Mouse (Mus musculus) regulatory T cell (primary cell): ENCODE measurements around the gene Gm20696.

Experiments used
- in situ Hi-C: fragments of 300-600 bp; cut with MboI, MseI; formaldehyde crosslinking; loops from one replicate; pipeline ENCODE4 v1.15.1; 2025; ENCODE audit warnings: high pct_unique_total_duplicates

The Gm20696 gene

DNA sequence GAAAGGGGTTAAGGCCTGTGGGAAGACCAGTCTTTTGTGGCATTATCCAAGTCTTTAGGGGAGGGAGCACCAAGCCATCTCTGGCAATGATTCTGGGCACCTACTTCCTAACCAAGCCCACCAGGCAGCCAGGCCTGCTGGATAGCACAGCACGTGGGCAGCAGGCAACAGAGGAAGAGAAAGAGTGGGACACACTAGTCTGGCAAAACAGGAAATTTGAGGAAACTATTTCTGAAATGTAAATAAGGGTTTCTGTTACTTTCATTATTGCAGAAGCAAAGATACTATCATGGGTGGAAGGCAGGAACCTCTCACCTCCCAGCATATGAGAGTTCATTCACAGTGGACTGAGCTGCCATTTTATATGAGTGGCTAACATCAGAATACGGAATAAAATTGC is 265.4 kb downstream of the Gm20696 start:
- in situ Hi-C loops, result no loop called here

DNA sequence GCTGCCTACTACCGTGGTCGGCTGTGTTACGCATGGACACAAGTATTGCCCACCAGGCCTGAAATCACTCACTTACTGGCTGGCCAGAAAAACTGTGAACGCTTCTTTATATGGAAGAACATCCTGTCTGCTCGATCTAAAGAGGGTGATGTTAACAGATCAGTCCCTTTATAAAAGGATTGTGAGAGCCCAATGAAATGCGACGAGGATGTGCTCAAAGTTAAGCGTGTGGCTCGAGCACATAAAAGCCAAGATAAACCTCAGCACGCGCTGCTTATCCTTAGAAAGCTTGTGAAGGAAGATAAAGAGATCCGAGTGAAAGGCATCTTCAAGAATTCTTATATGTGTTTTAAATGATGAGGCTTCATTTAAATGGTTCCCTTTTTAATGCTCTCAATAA is 270.9 kb downstream of the Gm20696 start:
- in situ Hi-C loops, result loop anchor here (5.0 kb wide), 1 partner anchor 37 kb away; no protein-coding TSS in a partner anchor

DNA sequence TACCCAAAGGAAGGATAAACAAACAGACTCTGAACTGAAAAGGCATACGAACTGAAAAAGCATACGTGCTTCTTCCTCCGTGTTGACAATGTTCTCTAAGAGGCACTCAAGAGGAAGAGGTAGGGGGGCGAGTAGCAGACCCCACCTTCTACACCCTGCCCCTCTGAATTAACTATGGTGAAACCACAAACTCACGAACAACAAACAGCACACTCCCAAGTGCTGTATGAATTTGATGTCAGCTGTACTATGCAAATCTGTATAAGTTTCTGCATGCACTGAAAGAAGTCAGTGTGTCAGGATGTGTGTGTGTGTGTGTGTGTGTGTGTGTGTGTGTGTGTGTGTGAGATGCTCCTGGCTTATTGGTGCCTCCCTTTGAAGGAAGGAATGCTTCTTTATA is 271.8 kb downstream of the Gm20696 start:
- in situ Hi-C loops, result loop anchor here (5.0 kb wide), 1 partner anchor 38 kb away; no protein-coding TSS in a partner anchor

DNA sequence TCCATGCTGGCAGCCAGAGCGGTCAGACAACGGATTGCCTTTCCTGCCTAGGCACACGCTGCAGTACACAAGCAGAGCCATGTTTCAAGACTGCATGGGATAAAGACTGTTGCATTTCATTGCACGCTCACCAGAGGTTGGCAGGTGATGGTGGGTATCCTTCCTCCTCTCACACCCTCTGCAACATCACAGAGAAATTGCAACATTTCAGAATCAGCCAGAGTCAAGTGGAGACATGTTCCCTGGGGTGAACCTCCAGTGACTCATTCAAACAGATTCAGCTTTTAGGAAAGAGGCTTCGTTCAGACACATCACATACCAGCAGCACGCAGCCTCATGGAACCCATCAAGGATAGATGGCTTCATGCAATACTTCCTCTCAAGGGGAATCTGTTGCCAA is 274.1 kb downstream of the Gm20696 start:
- in situ Hi-C loops, result no loop called here

DNA sequence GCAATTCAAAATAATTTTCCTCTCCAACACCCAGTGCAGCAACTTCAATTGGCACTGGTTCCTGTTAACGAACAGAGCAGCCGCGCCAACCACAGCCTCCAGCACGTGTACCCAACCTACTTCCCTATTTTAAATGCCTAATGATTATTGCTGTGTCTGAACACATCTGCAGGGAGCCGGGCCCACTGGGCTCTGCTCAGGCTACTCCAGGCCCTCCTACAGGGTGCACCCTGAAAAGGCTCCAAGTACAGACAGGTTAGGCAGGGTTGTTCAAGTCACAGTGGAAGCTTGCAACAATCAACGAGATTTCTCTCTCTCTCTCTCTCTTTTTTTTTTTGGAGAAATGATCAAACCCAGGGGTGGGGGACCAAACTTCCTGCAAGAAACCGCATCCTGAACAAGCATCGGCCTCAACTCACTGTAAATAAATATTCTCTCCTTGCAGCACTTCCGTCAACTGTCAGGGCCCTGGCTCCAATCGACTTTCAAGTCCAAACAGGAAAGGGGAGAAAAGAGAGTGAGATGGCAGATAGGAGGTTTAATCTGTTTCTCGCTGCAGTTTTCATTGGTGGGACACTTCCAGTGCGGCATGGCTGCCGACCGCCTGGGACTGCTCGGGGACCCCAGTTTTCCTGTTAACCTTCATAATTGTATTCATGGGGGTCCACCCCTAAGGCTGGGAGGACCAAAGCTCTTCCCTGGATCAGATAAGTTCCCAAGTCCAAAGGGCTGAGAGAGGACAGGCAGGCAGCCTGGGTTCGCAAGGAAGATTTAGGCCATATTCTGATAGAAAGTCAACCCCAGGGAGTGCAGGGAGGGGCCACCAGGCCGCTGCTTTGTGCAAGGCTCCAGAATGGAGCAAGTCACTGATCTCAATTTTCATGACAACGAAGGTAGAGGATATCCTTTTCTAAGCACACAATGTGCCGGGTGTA is 277.6 kb downstream of the Gm20696 start:
- in situ Hi-C loops, result loop anchor here (5.0 kb wide), 1 partner anchor 52 kb away; no protein-coding TSS in a partner anchor

DNA sequence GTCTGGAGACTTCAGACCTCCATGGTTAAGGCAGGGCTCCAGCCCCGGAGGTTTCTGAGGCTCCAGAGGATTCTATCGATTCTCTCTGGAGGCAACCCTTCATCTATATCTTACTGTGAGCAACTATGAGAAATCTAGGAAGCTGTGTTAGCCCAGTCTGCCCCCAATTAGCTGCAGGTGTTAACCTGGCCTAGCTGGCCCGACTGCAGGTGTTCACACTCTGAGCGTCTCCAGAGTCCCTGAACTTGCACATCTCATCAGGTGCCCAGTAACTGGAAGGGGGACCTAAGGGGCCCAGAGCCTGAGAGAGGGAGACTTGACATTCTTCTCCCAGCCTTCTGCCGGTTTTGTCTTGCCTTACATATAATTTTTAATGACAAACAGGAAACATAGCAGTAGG is 278.6 kb downstream of the Gm20696 start:
- in situ Hi-C loops, result loop anchor here (5.0 kb wide), 1 partner anchor 51 kb away; no protein-coding TSS in a partner anchor

DNA sequence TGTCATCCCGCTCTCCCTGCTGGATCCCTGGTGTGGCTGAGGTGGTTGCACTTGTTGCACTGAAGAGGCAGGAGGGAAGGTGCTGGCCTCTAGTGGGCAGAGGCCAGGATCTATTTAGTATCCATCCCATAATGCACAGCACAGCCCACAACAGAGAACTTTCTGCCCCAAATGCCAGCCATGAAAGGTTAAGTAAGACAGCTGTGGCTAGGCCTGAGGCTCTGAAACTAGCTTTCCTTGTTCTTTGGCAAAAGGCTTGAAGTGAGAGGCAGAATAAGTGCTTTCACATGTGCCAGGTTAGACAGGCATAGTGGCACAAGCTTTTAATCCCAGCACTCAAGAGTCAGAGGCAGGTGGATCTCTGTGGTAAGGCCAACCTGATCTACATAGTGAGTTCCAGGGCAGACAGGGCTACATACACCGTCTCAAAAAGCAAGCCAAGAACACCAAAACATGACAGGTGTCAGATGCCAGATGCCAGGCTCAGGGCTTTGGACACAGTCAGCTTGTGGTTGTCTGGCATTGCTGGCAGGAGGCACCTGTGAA is 281.5 kb downstream of the Gm20696 start:
- in situ Hi-C loops, result loop anchor here (5.0 kb wide), 1 partner anchor 48 kb away; no protein-coding TSS in a partner anchor

DNA sequence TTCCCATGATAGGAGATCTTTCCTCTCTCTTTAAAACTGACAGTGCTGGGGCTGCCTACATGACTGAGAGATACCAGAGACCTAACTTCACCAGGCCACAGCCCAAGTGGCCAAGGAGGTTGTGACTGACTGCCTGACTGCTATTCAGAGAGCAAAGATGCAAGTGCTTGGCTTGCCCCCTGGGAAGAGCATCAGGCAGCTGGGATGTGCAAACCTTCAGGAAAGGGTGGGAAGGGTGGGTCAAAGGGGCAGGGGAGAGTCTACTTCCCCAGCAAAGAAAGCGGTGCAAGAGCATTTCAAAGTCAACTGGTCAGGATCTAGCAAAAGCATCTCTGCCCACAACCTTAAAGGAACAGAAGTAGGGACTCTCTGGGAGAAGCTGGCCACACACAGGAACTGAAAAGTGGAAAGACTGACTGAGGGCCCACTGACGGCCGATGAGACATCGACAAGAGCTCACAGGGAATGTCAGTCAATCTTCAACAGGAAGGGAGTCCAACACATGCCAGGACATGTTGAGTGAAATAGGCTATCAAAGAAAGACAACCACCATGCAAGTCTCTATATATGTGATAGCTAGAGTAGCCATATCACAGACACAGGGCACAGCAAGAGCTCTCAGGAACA is 282.6 kb downstream of the Gm20696 start:
- in situ Hi-C loops, result loop anchor here (5.0 kb wide), 1 partner anchor 107 kb away; no protein-coding TSS in a partner anchor

DNA sequence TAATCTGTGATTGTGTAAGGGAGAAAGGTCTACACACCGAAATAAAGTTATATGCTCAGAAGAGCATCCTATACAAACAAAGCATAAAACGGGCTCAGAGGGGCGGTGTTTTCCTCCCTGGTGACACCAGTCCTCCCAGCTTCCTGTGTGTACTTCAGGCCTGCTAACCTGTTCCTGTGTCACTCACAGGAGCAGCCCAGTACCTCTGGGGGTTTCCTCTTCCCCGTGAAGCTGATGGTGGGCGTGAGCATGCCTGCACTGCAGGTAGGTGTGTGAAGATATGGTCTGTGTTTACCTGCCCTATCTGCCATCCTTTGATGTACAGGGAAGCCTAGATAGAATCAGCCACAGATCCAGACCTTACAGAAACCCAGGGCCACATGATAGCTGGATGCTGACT is 286.5 kb downstream of the Gm20696 start:
- in situ Hi-C loops, result loop anchor here (5.0 kb wide), 1 partner anchor 103 kb away; no protein-coding TSS in a partner anchor

DNA sequence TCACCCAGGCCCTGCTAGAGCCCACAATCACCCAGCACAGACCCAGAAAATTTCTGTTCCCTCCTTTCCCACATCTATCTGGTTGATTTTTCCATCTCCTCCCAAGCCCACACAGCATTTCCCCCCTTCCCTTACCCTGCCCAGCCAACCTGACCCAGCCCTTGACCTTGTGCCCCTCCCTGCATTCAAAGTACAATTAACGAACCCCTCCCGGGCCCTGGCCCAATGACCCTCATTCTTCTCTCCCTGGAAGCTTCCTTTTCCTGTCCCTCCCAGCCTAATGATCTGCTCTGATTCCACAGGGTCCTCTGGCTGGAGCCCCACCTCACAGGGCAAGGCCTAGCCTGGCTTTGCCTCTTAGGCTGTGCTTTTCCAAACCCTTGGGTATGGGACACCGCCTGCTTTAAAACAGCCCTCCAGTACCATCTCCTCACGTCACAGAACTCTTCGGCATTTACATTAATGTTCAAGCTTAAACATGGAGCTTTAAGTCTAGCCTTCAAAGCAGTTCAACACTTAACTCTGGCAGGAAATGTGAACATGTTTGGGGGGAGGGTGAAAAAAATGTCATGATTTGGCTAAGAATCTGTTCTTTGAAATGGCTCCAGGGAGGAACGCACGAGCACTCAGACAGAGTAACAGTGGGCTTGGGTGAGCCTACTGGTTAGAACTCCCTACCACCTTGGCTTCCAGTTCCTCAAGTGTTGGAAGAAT is 287.4 kb downstream of the Gm20696 start:
- in situ Hi-C loops, result loop anchor here (5.0 kb wide), 1 partner anchor 122 kb away; no protein-coding TSS in a partner anchor

DNA sequence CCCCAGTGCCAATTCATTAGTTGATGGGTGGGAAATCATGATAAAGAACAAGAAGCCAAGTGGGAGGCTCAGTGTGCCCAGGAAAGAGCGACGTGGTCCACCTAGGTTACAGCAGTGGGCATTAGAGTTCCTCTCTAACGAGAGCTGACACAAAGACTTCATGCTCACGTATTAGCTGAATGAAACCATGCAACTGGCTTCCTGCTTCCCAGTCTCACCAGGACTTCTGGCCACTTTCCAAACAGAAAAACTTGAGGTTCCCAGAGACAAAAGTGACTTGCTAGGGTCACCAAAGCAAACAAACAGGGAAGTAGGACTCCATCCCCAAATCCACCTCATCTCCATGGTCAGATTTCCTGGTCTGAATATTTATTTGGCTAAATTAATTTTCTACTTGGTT is 288.9 kb downstream of the Gm20696 start:
- in situ Hi-C loops, result loop anchor here (5.0 kb wide), 1 partner anchor 120 kb away; no protein-coding TSS in a partner anchor

DNA sequence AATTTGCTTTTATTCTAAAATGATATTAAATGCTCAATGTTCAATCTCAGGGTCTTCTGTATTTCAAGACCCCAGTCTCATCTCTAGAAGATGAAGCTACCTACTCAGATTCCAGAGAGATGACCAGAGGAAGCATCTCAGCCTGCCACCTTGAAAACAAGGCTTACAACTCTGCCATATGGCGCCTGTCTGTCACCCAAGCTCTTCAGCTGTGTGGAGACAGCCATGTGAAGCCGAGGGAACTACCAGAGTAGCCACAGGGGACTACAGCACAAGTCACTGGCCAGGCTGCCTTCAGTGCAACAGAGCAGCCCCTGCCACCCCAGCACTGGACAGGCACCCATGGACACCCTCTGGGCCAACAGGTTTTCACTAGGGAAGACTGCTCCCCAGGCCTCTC is 289.5 kb downstream of the Gm20696 start:
- in situ Hi-C loops, result loop anchor here (5.0 kb wide), 1 partner anchor 120 kb away; no protein-coding TSS in a partner anchor

DNA sequence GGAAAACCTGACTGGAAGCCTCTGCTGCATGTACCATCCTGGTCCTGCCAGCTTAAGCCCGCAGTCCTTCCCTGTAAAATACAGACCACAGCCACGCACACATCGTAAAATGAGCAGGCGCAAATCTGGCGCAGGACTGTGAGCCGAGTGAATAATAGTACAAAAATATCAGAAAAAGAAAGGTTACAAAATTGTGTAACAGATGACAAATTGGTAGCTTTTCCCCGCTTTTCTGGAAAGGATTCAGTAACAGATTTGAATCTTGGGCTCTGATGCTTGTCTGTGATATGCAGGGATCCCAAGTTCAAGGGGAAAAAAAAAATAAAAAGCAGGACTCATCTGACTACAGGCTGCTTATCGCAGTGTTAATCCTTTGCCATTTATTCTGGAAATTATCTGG is 289.9 kb downstream of the Gm20696 start:
- in situ Hi-C loops, result loop anchor here (5.0 kb wide), 1 partner anchor 119 kb away; no protein-coding TSS in a partner anchor

DNA sequence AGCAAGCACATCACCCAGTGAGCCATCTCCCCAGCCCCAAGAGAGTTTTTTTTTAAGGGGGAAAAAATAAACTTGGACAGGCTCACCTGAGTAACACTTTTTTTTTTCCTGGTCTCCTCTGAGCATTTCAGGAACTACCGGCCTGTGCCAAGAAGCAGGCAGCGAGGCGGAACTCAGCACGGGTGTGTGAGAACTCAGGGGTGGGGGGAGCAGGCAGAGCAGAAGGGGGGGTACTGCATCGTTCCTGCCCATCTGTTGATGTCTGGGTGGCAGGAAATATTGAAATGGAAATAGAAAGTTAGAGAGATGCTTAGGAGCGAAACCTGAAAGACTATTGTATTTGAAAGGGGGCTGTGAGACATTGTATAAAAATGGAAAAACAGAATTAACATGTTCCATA is 290.7 kb downstream of the Gm20696 start:
- in situ Hi-C loops, result loop anchor here (5.0 kb wide), 1 partner anchor 119 kb away; no protein-coding TSS in a partner anchor

DNA sequence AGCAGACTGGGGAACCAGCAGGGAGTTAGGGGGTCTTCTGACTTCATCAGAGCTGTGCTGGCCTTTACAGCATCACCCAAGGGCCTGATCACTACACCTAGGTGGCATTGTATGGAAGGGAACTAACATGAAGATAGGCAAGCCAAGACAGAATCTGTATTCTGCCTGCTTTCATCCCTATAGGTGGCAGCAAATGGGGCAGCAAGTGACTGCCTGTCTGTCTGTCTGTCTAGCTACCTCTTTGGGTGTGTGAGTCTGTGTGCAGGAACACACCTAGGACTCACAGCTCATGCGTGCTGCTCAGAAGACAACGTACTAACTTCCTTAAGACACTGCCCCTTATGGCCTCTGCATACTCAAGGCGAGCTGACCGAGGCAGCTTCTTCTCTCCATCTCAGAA is 291.2 kb downstream of the Gm20696 start:
- in situ Hi-C loops, result loop anchor here (5.0 kb wide), 1 partner anchor 118 kb away; no protein-coding TSS in a partner anchor

DNA sequence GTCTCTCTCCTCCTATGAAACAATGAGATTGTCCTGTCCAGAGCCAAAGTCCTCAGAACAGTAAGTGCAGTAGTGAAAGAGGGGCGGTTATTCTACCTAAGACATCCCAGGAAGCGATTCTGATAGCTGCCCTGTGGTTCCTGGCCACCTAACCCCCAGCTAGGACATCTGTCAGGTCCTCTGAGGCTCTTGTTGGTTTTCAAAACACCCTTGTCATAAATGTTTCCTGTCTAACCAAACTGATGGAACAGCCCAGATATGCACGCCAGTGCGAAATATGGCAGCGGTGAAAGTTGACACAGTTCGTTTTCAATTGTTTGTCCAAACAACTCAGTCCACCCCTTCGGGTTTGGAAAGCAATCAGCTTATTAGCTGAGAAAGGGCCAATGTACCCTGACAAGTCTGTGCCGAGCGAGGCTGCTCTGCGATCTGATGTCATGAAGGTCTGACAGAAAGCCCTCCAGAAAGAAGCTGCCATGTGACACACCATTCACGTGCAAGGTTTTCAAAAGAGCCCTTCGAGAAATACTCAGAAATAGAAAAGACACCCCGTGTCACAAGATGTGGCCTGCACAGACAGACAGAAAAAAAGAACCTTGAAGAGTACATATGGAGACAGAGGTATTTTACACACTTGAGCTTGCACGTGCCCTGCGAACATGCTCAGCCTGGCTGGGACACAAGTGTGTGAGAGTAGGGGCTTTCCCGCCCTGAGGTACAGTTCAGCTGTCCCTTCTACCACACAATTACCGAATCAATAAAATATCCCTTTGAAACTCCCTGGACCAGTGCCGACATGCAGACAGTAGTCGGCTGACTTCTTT is 291.9 kb downstream of the Gm20696 start:
- in situ Hi-C loops, result loop anchor here (5.0 kb wide), 1 partner anchor 117 kb away; no protein-coding TSS in a partner anchor

DNA sequence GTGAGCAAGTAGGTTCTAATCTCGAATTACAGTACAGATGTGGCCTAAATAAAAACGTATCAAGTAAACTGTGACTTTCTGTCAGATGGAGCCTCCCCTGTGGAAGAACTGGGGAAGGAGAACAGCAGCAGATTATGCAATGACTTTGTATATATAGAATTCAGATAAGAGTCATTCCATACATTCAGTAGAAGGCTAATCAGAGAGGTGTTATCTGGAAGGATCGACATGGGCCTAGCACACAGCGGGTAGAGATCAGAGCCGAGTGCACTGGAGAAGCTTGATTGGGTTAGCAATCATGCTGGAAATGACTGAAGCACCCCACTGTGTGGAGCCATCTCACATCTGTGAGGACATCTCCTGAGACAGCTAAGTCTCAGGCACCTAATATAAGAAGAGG is 294.2 kb downstream of the Gm20696 start:
- in situ Hi-C loops, result no loop called here

DNA sequence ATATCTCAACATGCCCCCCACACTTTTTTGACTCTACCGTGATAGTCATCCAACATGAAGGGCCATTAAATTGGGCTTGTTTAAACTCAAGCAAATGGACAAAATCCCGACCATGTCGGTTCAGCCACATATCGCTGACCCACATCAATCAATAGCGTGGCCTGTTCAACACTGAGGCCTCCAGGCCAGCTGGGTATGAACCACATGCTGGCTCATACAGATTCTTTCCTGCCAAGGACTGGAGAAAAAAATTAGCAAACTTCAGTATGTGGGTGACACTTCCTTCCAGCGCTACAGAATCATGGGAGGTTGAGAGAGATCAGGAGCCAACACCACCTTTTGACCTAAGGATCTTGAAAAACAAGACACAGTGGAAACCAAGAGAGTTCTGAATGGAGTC is 294.6 kb downstream of the Gm20696 start:
- in situ Hi-C loops, result no loop called here

DNA sequence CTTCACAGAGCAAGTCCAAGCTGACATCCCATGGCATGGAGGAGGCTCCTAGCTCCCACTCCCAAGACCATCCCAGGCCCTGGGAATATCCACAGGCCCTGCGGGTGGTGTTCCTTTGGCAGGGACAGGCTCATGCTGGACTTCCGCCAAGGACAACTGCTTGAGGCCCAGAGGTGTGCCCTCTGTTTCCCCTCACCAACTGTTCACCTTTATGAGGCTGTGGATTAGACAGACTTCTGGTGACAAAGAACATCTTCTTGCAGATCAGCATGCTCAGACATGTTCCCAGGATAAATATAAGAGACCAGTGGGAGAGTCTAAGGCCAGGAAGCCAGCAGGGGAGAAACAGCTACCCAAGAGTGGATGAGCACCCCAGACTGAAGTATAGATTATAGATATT is 296.7 kb downstream of the Gm20696 start:
- in situ Hi-C loops, result loop anchor here (10.0 kb wide), 1 partner anchor 555 kb away; no protein-coding TSS in a partner anchor

DNA sequence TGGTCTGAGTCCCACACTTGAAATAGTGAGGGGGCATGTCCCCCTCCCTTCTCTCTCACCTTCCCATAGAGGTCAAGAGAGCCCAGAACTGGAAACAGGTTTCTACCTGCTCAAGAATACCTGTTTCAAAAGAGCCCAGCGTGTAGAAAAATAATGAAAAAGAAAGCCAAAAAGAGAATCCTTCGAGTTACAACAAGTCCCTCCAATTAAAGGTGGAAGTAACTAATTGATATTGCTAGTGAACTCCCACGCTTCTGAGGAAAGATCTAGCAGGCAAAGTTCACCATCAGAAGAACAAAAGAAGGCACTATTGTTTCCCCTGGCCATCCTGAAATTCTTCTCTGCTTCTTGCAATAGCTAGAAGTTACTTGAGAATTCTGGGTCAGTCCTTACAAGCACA is 297.4 kb downstream of the Gm20696 start:
- in situ Hi-C loops, result loop anchor here (10.0 kb wide), 1 partner anchor 556 kb away; no protein-coding TSS in a partner anchor
